Mouse (Mus musculus) gonadal fat pad, adult 2 months (tissue): ENCODE measurements around the gene Ptger4. TPM values are rescaled to one million over a fixed set of nuclear protein-coding genes. Genes with fewer than 3 reads are reported as not detected.

Source experiments
- DNase-seq: peaks from one replicate; pipeline ENCODE4 v3.0.0-alpha.2; 2012; ENCODE audit warnings: low read depth
- polyA plus RNA-seq: library from polyadenylated mRNA; depleted of rRNA; stranded (reverse); fragments of >200 nt; gene quantifications from 2 replicates; pipeline ENCODE4 v1.2.3, GENCODE M21; 2012; rRNA removed

Gene Ptger4
- polyA plus RNA-seq, 1 experiment: 8.5 TPM

- DNase-seq: no peak
Observed at GRCm38 (mm10) chr15:5165121-5165773, 78.7 kb downstream of the Ptger4 start.

- DNase-seq: no peak
Observed at GRCm38 (mm10) chr15:5158827-5159226, 85.2 kb downstream of the Ptger4 start.

GRCm38 (mm10) chr15:5157386-5157785, 86.6 kb downstream of the Ptger4 start:
- no peak for DNase-seq

Other genes with a start within 250 kb of the Ptger4 start
- 37.8 and 69.5 TPM in 2 replicates for gene C7, start 180.4 kb downstream of the Ptger4 start, polyA plus RNA-seq
- 2.4 and 4.0 TPM in 2 replicates for gene Card6, start 135.6 kb downstream of the Ptger4 start, polyA plus RNA-seq
- 876 and 1,187 TPM in 2 replicates for gene Rpl37, start 127.5 kb downstream of the Ptger4 start, polyA plus RNA-seq
- 7.8 and 8.8 TPM in 2 replicates for gene Prkaa1, start 100.3 kb downstream of the Ptger4 start, polyA plus RNA-seq
- 7.7 and 12.0 TPM in 2 replicates for gene Ttc33, start 58.7 kb downstream of the Ptger4 start, polyA plus RNA-seq